Mouse (Mus musculus): ENCODE results near the gene Plekhg4.

- TF ChIP-seq POLR2A (IDR thresholded peaks at IDR 0.05; ENCODE audit: control insufficient read depth, extremely low read depth, insufficient read depth, low read length, poor library complexity) (no peak), CTCF (IDR thresholded peaks at IDR 0.05; ENCODE audit: borderline replicate concordance, control insufficient read depth, extremely low read depth, insufficient read depth, low read length, poor library complexity) (no peak)
Measured at GRCm38 (mm10) chr8:105380308-105380707, 7.2 kb downstream of the Plekhg4 start.
